Mouse (Mus musculus) frontal cortex, postnatal 25 days (tissue): ENCODE measurements around the gene Zfp607b.
A peak's percentile ranks its signal among the peaks of the same experiment; 100 is the strongest.

Experiments used
- DNase-seq, 2 experiments: peaks; one replicate each; pipeline ENCODE4 v3.0.0; 2022; ENCODE audit warnings: low spot score in 2 of 2

Gene Zfp607b

GRCm38 (mm10) chr7:27685220-27685619, 3.9 kb upstream of the Zfp607b start:
- no peak for DNase-seq

- no peak for DNase-seq
Measured at GRCm38 (mm10) chr7:27685681-27686080, 3.5 kb upstream of the Zfp607b start.

GRCm38 (mm10) chr7:27687043-27687442, 2.1 kb upstream of the Zfp607b start:
- DNase-seq, result no peak

GRCm38 (mm10) chr7:27687836-27688235, 1.3 kb upstream of the Zfp607b start:
- DNase-seq, result no peak

GRCm38 (mm10) chr7:27688246-27688788, 823 bp upstream of the Zfp607b start:
- DNase-seq, result no peak

- no peak for DNase-seq
Measured at GRCm38 (mm10) chr7:27691076-27691475, 1.9 kb downstream of the Zfp607b start.

GRCm38 (mm10) chr7:27696711-27697110, 7.6 kb downstream of the Zfp607b start:
- DNase-seq, result no peak

GRCm38 (mm10) chr7:27710402-27710801, 21.3 kb downstream of the Zfp607b start:
- no peak for DNase-seq

- no peak for DNase-seq
Measured at GRCm38 (mm10) chr7:27721951-27722350, 32.8 kb downstream of the Zfp607b start.

GRCm38 (mm10) chr7:27725566-27726538, 36.7 kb downstream of the Zfp607b start:
- no peak for DNase-seq

- DNase-seq, result no peak
Measured at GRCm38 (mm10) chr7:27727471-27727870, 38.3 kb downstream of the Zfp607b start.

- DNase-seq, result peak; percentile 76 to 79
Measured at GRCm38 (mm10) chr7:27731281-27731883, 42.2 kb downstream of the Zfp607b start, which contains the start of gene Zfp60. TSS of gene Zfp60 (plus strand) at chr7:27731389.

- DNase-seq, result no peak
Measured at GRCm38 (mm10) chr7:27731946-27732345, 42.8 kb downstream of the Zfp607b start.

GRCm38 (mm10) chr7:27732508-27732907, 43.4 kb downstream of the Zfp607b start:
- DNase-seq, result no peak

- no peak for DNase-seq
Measured at GRCm38 (mm10) chr7:27735457-27735856, 46.3 kb downstream of the Zfp607b start.
